17 mouse cellular contexts compared by ENCODE assay signal in genomic region chr3:85776707-85777106, GRCm38 (mm10). TPM values are rescaled to one million over a fixed set of nuclear protein-coding genes. Genes with fewer than 3 reads are reported as not detected.
DNase-seq lines count a peak whose midpoint lies in the region; ATAC-seq lines count a peak whose summit lies in the region.
"Had no signal": no experiment of that assay in that cellular context is flagged by ENCODE, and none has a peak within 500 bp of the region (broad histone marks: within the 10 kb centered on the region; RNA-seq: fewer than 3 reads in every experiment).

No protein-coding gene starts in this region.

- H3K36me3 ChIP-seq in limb, embryonic 11.5 days (ENCODE audit: control insufficient read depth, insufficient read depth, low read length): no peaks in the 10 kb centered on the region
- no peaks in the 10 kb centered on the region for H3K36me3 ChIP-seq in limb, embryonic 10.5 days
- H3K36me3 ChIP-seq: liver, embryonic 13.5 days had no signal

- H3K4me1 ChIP-seq in limb, embryonic 11.5 days (ENCODE audit: control insufficient read depth, insufficient read depth, low read length): no peaks in the 10 kb centered on the region
- peaks cover 11% of the 10 kb centered on the region for H3K4me1 ChIP-seq in limb, embryonic 10.5 days
- H3K4me1 ChIP-seq: liver, embryonic 13.5 days had no signal

- H3K4me2 ChIP-seq in limb, embryonic 11.5 days (ENCODE audit: low read depth, severe bottlenecking): no peak overlapping the region
- H3K4me2 ChIP-seq: liver, embryonic 13.5 days; lung, embryonic 14.5 days had no signal

- H3K9ac ChIP-seq in limb, embryonic 11.5 days (ENCODE audit: low read length): no peak overlapping the region
- H3K9ac ChIP-seq: liver, embryonic 13.5 days; lung, embryonic 14.5 days had no signal

- H3K27ac ChIP-seq in limb, embryonic 11.5 days (replicated peaks; ENCODE audit: low read depth, low read length): no peak overlapping the region
- H3K27ac ChIP-seq in limb, embryonic 10.5 days: no peak overlapping the region
- H3K27ac ChIP-seq: liver, embryonic 13.5 days had no signal

- H3K9me3 ChIP-seq in limb, embryonic 11.5 days (ENCODE audit: control insufficient read depth, low read length): no peaks in the 10 kb centered on the region
- no peaks in the 10 kb centered on the region for H3K9me3 ChIP-seq in limb, embryonic 10.5 days (replicated peaks)
- H3K9me3 ChIP-seq: liver, embryonic 13.5 days had no signal

- 57% methylated on average over 10 of the region's 10 CpGs for WGBS in limb, embryonic 11.5 days
- 75% methylated on average over 10 of the region's 10 CpGs for WGBS in limb, embryonic 10.5 days

- H3K4me3 ChIP-seq in limb, embryonic 11.5 days (ENCODE audit: low read depth, low read length): no peak overlapping the region
- no peak overlapping the region for H3K4me3 ChIP-seq in limb, embryonic 10.5 days
- H3K4me3 ChIP-seq: liver, embryonic 13.5 days had no signal

- peak; percentile 48 for ATAC-seq in frontal cortex, adult (ENCODE audit: low TSS enrichment)
- ATAC-seq in limb, embryonic 11.5 days (ENCODE audit: insufficient number of reproducible peaks, low FRiP score, low TSS enrichment, low read depth): no peak

- DNase-seq in frontal cortex, postnatal 14 days (ENCODE audit: low spot score in 2 of 2): no peak
- DNase-seq in limb, embryonic 11.5 days (ENCODE audit: low spot score): peak; percentile 38
- DNase-seq in limb, embryonic 10.5 days (ENCODE audit: low spot score): no peak
- peak; percentile 18 for DNase-seq in kidney, postnatal 14 days
- DNase-seq in mesoderm, embryonic 11.5 days (ENCODE audit: low read depth, low spot score): peak; percentile 19
- DNase-seq in cerebellum, adult 8-10 months: no peak
- no peak for DNase-seq in yolk sac, embryonic 10.5 days (ENCODE audit: low spot score)
- DNase-seq: cerebellum, adult 9-11 months; gastrocnemius, postnatal 25 days; layer of hippocampus, postnatal 36 days; liver, embryonic 13.5 days; lung, embryonic 14.5 days; lung, postnatal 36 days; retina, postnatal 1 day; right cerebral cortex, postnatal 4 days; thymus, adult 2 months had no signal

- H3K27me3 ChIP-seq in limb, embryonic 11.5 days (ENCODE audit: control insufficient read depth, insufficient read depth, low read length): no peaks in the 10 kb centered on the region
- no peaks in the 10 kb centered on the region for H3K27me3 ChIP-seq in limb, embryonic 10.5 days (ENCODE audit: low read depth, poor library complexity, severe bottlenecking)
- H3K27me3 ChIP-seq: liver, embryonic 13.5 days had no signal

RNA-seq across cellular contexts. Expression of gene Fam160a1, which starts 40.4 kb away (rescaled TPM):
- polyA plus RNA-seq in limb, embryonic 11.5 days (2014; fragmentation: Nextera tagmentation; extraction: Ambion mirVana): 1.7 and 2.1 TPM in 2 replicates
- polyA plus RNA-seq in limb, embryonic 10.5 days (2016; fragmentation: Nextera tagmentation; extraction: Ambion mirVana): 0.51 and 1.5 TPM in 2 replicates

Comparison
In these comparisons a context has a peak if more than half of its experiments do, and no peak if none do; other contexts are left out.
1. DNase-seq: peak in limb, embryonic 11.5 days (single experiment), kidney, postnatal 14 days (single experiment) and mesoderm, embryonic 11.5 days (single experiment); none in frontal cortex, postnatal 14 days (0 of 2), limb, embryonic 10.5 days (single experiment), cerebellum, adult 8-10 months (single experiment) and yolk sac, embryonic 10.5 days (single experiment).